Mouse (Mus musculus) embryonic fibroblast, embryonic 13.5 days (primary cell): ENCODE data around the gene Pign.

ENCODE experiments used
- CTCF ChIP-seq: IDR thresholded peaks from 2 replicates; pipeline ENCODE4 v1.5.1; 2011; ENCODE audit warnings: mild to moderate bottlenecking, control low read depth, low read length, moderate library complexity, borderline replicate concordance; ENCODE audit not compliant: insufficient read depth
- POLR2A ChIP-seq: IDR thresholded peaks from 2 replicates; pipeline ENCODE4 v1.6.1; 2011; ENCODE audit warnings: low read depth, mild to moderate bottlenecking, control low read depth, low read length, moderate library complexity

- TF ChIP-seq CTCF, result no peak
- no peak for TF ChIP-seq POLR2A
These were observed 11.3 kb upstream of the Pign start for GRCm38 (mm10) chr1:105674763-105675162.
